Mouse (Mus musculus) thymus, postnatal 14 days (tissue): ENCODE data around the gene Gipc3.

ENCODE experiments used
- DNase-seq: peaks from one replicate; pipeline ENCODE4 v3.0.0; 2021

Gipc3 gene

GRCm38 (mm10) chr10:81319741-81320549 is 23.1 kb downstream of the Gipc3 start:
- DNase-seq, result peak; percentile 97

- peak; percentile 43 for DNase-seq
Observed at GRCm38 (mm10) chr10:81319330-81319699, 23.8 kb downstream of the Gipc3 start.

- no peak for DNase-seq
Observed at GRCm38 (mm10) chr10:81318589-81319329, 24.3 kb downstream of the Gipc3 start.

- DNase-seq, result peak; percentile 59
Observed at GRCm38 (mm10) chr10:81317273-81317672, 25.8 kb downstream of the Gipc3 start.

- peak; percentile 62 for DNase-seq
Observed at GRCm38 (mm10) chr10:81316338-81317060, 26.6 kb downstream of the Gipc3 start.

GRCm38 (mm10) chr10:81315587-81315986 is 27.5 kb downstream of the Gipc3 start:
- DNase-seq, result no peak

GRCm38 (mm10) chr10:81314201-81314600 is 28.9 kb downstream of the Gipc3 start:
- no peak for DNase-seq

- no peak for DNase-seq
Observed at GRCm38 (mm10) chr10:81313581-81313980, 29.5 kb downstream of the Gipc3 start.

- DNase-seq, result no peak
Observed at GRCm38 (mm10) chr10:81309571-81309970, 33.5 kb downstream of the Gipc3 start.

GRCm38 (mm10) chr10:81306837-81307682 is 36.0 kb downstream of the Gipc3 start:
- no peak for DNase-seq

GRCm38 (mm10) chr10:81306173-81306668 is 36.8 kb downstream of the Gipc3 start:
- no peak for DNase-seq

GRCm38 (mm10) chr10:81305663-81306062 is 37.4 kb downstream of the Gipc3 start:
- DNase-seq, result no peak

GRCm38 (mm10) chr10:81304597-81305238 is 38.3 kb downstream of the Gipc3 start:
- peak; percentile 77 for DNase-seq

GRCm38 (mm10) chr10:81303761-81304160 is 39.3 kb downstream of the Gipc3 start:
- DNase-seq, result peak; percentile 82

- DNase-seq, result no peak
Observed at GRCm38 (mm10) chr10:81303258-81303657, 39.8 kb downstream of the Gipc3 start.

- DNase-seq, result peak; percentile 52
Observed at GRCm38 (mm10) chr10:81302781-81303218, 40.3 kb downstream of the Gipc3 start.

- no peak for DNase-seq
Observed at GRCm38 (mm10) chr10:81302288-81302687, 40.8 kb downstream of the Gipc3 start.

GRCm38 (mm10) chr10:81301321-81301720 is 41.7 kb downstream of the Gipc3 start:
- DNase-seq, result no peak

GRCm38 (mm10) chr10:81300352-81300907 is 42.6 kb downstream of the Gipc3 start:
- no peak for DNase-seq

- no peak for DNase-seq
Observed at GRCm38 (mm10) chr10:81299585-81300351, 43.3 kb downstream of the Gipc3 start.
